Mouse (Mus musculus): ENCODE results near the gene 2310039H08Rik.
A peak's percentile ranks its signal among the peaks of the same experiment; 100 is the strongest.

2310039H08Rik gene

DNA sequence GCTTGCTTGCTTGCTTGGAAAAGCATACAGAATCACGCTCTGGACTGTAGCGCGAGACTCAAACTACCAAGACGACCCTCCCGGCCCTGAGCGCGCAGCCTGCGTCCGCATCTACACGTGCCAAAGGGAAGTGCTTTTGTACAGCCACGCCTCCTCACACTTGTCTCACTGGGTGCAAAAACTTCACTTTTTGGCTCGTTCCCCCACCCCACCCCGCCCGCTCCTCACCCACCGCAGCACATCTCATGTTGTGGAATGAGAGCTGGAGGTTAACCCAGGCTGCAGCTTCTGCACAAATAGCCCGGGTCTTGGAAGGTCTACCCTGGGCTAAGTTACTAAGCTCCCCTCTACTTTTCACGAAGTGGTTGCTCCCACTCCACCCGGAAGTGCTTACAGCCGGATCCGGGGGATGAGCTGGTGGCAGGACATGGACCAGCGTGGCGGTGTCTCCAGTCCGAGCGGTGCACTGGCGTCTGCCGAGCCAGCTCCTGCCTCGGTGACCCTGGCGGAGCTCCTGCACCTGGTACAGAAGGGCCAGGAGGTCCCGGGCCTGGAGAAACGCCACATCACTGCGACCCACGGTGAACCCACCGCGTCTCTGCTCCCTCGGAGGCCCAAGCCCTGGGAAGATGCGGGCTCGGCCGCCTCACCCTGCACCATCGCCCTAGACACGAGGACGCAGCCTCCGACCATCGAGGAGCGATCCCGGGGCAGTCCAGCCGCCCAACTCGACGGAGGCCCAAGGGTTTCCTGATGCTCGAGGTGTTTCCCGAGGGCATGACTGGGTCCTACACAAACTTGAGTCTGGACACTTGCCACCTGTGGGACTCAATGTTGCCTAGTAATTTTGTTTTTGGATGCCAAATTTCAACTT lies at the start of gene 2310039H08Rik:
Gene 2310039H08Rik, plus strand, starts transcription at position 232 of the 874 bp plus-strand sequence.
- peak; percentile 87 for ATAC-seq (ENCODE audit: low TSS enrichment)

DNA sequence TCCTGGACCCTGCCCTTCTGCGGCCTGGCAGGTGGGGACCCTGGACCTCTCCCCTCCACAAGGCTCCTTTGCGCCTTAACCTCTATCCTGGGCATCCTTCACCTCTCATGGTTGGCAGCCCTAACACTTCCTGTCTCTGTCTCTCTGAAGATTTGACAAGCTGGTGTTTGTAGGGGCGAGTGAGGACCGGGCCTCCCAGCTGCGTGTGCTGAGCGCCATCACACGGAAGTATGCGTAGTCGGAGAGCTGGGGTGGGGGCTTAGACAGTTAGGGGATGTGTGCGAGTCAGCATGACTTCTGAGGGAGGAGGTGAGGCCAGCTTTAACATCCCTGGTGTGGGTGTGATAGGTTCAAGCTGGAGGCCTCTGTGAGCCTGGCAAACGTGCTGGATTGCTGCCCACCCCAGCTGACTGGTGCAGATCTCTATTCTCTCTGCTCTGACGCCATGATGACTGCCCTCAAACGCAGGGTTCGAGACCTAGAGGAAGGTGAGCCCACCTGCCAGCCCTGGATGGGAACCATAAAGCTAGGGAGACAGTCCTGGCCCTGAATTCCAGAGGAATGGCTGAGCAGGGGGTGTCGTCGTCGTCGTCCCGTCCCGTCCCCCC lies 47.9 kb upstream of the 2310039H08Rik start:
- ATAC-seq (ENCODE audit: low TSS enrichment) = no peak

- no peak for ATAC-seq (ENCODE audit: low TSS enrichment)
Observed at GRCm38 (mm10) chr17:46725273-46725672, 47.2 kb upstream of the 2310039H08Rik start.

DNA sequence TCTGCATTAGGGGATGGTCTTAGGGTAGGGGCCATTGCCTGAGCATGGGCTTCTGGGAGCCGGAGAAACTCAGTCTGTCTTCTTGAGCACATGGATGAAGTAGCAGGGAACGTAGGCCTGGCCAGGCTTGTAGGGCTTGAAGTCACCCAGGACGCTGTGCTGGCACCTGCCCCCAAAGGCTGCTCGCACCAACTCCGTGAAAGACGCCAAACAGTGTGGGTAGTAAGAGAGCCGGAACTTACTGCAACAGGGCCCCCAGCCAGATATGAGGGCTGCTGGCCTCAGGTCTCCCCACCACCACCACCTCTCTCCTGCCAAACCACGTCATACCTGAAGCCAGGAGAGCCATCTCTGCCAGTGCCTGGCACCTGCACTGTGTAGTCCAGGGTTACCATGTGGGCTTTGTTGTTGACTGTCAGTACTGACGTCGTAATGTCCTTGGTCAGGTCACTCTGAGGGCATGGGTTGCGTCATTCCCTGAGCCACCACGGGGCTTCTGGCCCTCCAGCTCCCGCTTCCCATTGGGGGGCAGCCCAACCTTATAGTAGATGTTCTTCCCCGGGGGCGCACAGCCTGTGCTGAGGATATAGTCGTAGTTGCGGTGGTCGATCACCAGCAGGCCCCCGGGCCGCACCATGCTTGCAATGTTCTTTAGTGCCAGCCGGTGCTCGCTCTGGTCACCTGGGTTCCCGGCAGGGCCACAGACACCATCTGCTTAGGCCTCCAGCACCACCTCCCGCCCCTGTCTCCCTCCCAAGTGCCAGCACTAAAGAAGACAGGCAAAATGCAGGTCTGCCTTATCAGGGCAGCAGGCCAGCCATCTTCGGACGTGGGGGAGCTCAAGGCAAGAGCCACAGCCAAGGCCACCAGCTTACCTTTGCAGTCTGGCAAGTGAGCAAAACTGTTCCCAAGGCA lies 46.4 kb upstream of the 2310039H08Rik start:
- ATAC-seq (ENCODE audit: low TSS enrichment) = no peak

DNA sequence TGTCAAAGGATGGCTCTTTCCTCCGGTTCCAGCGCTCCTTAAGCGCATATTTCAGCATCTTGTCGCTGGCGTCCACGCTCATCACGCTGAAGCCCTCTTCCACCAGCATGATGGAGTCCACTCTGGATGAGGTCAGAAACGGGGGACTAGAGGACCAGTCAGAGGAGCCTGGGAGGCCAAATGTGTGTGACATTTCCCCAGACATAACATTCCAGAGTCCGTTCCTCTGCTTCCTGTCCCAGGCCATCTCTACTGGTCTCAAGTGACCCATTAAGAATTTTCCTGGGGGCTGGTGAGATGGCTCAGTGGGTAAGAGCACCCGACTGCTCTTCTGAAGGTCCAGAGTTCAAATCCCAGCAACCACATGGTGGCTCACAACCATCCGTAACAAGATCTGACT lies 45.2 kb upstream of the 2310039H08Rik start:
- ATAC-seq (ENCODE audit: low TSS enrichment) = no peak

GRCm38 (mm10) chr17:46728021-46728420 lies 44.4 kb upstream of the 2310039H08Rik start:
- ATAC-seq (ENCODE audit: low TSS enrichment) = no peak

DNA sequence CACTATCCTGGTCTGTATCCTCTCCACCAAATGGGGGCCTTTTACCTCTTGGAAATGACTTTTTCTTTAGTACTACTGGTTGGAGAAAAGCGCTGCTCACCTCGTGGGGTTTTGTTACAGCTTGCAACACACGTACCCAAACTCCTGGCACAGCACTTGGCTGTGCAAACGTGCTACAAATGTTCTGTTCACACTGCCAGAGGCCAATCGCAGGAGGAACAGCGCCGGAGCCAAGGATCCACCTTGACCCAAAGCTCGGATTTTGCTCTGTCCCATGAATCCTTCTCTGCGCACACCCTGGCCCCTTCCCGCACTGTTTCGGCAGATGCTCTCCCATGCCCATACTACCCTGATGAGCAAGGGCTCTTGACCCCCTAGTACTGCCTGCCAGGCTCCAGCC lies 43.9 kb upstream of the 2310039H08Rik start:
- ATAC-seq (ENCODE audit: low TSS enrichment) = no peak

GRCm38 (mm10) chr17:46728904-46729318 lies 43.5 kb upstream of the 2310039H08Rik start, which contains the start of gene Gnmt:
TSS of gene Gnmt (minus strand) at chr17:46729168.
- no peak for ATAC-seq (ENCODE audit: low TSS enrichment)

DNA sequence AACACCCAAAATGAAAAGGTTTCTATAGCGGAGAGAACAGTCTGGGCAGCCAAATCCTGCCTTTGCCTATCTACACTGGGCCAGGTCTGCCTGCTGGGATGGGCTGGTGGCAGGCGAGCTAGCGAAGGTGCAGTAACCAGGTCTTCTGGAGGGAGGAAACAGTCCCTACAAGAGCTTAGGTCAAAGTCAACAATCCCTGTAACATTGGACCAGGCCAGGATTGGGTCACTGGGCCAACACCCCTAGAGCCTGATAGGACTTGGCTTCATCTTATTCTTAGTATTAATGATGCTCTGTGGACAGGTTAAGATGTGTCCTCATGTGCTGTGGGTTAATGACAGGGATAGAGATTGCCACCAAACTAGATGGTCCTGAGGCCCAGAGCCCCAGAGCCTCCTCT lies 38.4 kb upstream of the 2310039H08Rik start:
- no peak for ATAC-seq (ENCODE audit: low TSS enrichment)

GRCm38 (mm10) chr17:46735287-46735686 lies 37.1 kb upstream of the 2310039H08Rik start:
- no peak for ATAC-seq (ENCODE audit: low TSS enrichment)

GRCm38 (mm10) chr17:46736160-46736559 lies 36.3 kb upstream of the 2310039H08Rik start:
- ATAC-seq (ENCODE audit: low TSS enrichment) = peak; percentile 44; the same call in 1 of the 2 replicates

GRCm38 (mm10) chr17:46741305-46741704 lies 31.1 kb upstream of the 2310039H08Rik start:
- no peak for ATAC-seq (ENCODE audit: low TSS enrichment)

- no peak for ATAC-seq (ENCODE audit: low TSS enrichment)
Observed at GRCm38 (mm10) chr17:46742986-46743385, 29.4 kb upstream of the 2310039H08Rik start.

DNA sequence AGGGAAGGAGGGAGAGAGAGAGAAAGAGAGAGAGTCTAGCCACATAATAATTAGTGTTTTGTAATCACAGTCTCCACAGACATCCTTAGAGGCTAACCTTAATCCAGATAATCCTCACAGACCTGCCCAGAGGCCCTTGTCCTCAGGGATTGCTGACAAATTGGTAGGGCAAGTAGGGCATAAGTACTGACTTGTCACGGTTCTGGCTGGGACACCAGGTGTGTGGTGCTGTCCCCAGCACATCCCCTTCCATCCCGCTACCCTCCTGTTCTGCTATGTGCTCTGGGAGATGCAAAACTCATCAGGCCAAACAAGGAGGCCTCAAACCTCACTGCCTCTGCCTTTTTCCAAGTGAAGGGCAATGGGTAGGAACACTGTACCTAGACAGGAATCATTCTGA lies 26.9 kb upstream of the 2310039H08Rik start:
- no peak for ATAC-seq (ENCODE audit: low TSS enrichment)

DNA sequence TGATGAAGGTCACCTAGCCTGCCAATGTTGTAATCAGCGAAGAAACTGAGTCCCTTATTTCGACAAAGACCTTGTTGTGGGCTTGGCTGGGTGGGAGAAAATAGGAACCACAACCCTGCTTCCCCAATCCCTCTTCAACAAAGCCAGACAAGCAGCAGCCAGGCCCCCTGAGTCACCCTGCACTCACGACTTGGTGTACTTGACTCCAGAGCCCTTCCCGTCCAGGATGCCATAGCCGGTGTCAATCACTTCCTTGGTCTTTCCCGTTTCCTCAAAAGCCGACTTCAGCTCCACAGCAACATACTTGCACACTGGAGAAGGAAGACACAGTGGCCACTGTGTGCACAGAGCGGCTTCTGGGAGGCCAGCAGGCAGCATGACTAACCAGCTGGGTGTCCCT lies 25.2 kb upstream of the 2310039H08Rik start:
- no peak for ATAC-seq (ENCODE audit: low TSS enrichment)

- ATAC-seq (ENCODE audit: low TSS enrichment) = no peak
Observed at GRCm38 (mm10) chr17:46747806-46748205, 24.6 kb upstream of the 2310039H08Rik start.

GRCm38 (mm10) chr17:46749282-46749681 lies 23.2 kb upstream of the 2310039H08Rik start:
- no peak for ATAC-seq (ENCODE audit: low TSS enrichment)

DNA sequence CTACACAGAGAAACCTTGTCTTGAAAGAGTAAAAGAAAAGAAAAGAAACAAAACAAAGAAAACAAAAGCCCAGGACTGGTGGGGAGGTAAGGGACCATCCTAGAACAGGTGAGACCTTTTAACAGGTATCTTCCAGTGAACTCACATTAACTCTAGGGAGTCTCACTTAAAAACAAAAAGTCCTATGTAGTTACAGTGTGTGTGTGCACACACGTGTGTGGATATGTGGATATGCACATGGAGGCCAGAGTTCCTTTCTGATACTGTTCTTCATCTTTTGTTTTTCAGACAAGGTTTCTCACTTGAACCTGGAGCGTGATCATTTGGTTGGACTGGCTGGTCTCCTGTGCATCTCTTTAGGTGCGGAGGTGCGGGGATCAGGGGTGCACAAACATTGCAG lies 21.9 kb upstream of the 2310039H08Rik start:
- ATAC-seq (ENCODE audit: low TSS enrichment) = no peak

DNA sequence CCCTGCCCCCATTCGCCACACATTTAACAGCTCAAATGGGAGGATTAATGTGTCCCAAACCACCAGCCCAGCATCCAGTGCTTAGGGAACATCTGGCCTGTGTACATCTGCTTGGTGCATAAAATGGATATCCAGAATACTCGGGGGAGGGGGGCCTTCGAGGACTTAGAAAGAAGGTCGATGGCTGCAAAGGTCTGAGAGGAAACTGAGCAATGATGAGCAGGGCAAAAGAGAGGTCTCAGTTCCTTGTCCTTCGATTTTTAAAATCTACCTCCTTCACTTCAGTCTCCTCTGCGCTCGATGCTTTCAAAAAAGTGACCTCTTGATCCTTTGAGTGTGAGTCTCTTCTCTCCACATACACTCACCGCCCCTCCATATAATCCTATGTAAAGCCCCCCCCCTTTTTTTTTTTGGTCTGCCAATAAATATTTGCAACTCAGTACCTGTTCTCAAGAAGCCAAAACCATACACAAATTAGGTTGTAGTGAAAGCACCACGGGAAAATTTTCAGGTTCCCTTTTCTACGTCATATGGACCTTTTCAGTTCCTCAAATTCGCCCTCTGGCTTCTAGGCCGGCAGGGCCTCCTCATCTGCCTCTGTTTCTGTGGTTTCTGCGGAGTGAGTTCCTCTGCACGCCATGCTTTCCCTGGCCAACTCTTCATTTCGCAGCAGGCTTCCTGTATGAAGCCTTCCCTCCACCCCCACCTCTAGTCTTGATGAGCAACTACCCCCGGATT lies 21.2 kb upstream of the 2310039H08Rik start:
- peak; percentile 34 for ATAC-seq (ENCODE audit: low TSS enrichment)

DNA sequence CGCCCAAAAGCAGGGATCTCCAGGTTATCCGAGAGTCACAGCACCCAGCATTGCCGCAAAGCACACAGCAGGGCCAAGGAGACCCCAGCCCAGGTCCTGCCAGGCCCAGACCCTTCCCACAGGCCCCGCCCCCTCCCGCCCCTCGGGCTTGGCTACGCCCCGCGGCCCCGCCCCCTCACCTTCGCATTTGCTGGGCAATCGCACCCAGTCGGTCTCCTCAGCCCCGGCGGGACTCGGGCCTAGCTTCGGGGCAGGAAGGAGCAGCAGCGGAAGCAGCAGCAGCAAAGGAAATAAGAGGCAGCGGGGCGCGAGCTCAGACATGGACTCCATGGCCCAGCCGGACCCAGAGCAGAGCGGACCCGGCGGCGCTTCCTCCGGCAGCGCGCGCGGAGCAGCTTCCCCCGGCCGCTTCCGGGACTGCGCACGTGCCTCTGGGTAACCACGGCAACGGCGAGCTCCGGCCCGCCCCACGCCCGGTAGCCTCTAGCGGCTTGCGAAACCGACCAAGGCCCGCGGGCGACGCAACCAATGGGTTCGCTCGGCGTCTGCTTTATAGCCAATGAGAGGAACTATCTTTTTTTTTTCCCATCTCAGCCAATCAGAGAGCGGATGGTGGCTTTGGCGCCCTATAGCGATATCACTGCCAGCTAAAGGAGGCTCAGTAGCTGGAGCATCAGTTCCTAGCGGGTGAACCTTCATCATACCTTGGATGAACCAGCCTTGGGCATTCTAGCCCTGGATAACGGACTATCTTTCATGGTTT lies 20.5 kb upstream of the 2310039H08Rik start, which contains the start of gene Cnpy3:
Gene Cnpy3, minus strand, starts transcription at position 421 of the 763 bp plus-strand sequence.
- peak; percentile 99 for ATAC-seq (ENCODE audit: low TSS enrichment)

All from frontal cortex, adult (tissue).